Mouse (Mus musculus): ENCODE measurements around the gene Park7.
A peak's percentile ranks its signal among the peaks of the same experiment; 100 is the strongest.

Gene Park7

DNA sequence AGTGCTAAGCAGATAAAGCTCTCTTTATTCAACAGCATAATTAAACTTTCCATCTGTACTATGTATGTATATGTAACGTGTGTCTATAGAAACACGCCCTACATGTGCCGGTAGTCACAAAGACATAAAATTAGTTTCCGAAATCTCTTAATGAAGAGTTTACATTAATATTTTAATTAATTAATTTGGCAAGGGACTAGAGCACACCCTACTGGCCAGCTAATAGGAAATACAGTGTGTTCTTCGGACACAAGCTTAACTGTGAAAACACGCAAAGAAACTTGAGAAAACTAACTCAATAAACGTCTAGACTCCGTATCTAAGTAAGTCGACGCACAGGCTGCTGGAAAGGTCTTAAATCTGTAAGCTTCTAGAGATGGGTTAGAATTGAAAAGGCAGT, 64.3 kb downstream of the Park7 start:
- DNase-seq (ENCODE audit: low read depth, low spot score): peak; percentile 28
